Comparison of ENCODE assay signal across 8 mouse cellular contexts in genomic region chr13:40784202-40784771, GRCm38 (mm10). TPM values are rescaled to one million over a fixed set of nuclear protein-coding genes. Genes with fewer than 3 reads are reported as not detected.
A peak's percentile ranks its signal among the peaks of the same experiment; 100 is the strongest.
DNase-seq lines count a peak whose midpoint lies in the region; ATAC-seq lines count a peak whose summit lies in the region.

No protein-coding gene starts in this region.

- intact Hi-C loops in left cerebral cortex, postnatal 14 days (cut with DNase I): loop anchor here (5.0 kb wide), 1 partner anchor 453 kb away; no protein-coding TSS in a partner anchor

- no peaks in the 10 kb centered on the region for H3K36me3 ChIP-seq in embryonic facial prominence, embryonic 11.5 days (replicated peaks; ENCODE audit: control insufficient read depth, insufficient read depth, low read depth, low read length)
- H3K36me3 ChIP-seq in embryonic facial prominence, embryonic 10.5 days (replicated peaks): no peaks in the 10 kb centered on the region

- no peak overlapping the region for H3K27ac ChIP-seq in embryonic facial prominence, embryonic 11.5 days (replicated peaks; ENCODE audit: low read depth, low read length)
- H3K27ac ChIP-seq in embryonic facial prominence, embryonic 10.5 days (replicated peaks): no peak overlapping the region

- WGBS in embryonic facial prominence, embryonic 11.5 days: 51% methylated on average over 8 of the region's 8 CpGs
- 48% methylated on average over 8 of the region's 8 CpGs for WGBS in embryonic facial prominence, embryonic 10.5 days

- no peak overlapping the region for H3K4me3 ChIP-seq in embryonic facial prominence, embryonic 11.5 days (ENCODE audit: low read depth, low read length)
- no peak overlapping the region for H3K4me3 ChIP-seq in embryonic facial prominence, embryonic 10.5 days

- no peak for ATAC-seq in embryonic facial prominence, embryonic 11.5 days (replicated peaks; ENCODE audit: insufficient number of reproducible peaks, low FRiP score, low TSS enrichment, low read depth)

- H3K9me3 ChIP-seq in embryonic facial prominence, embryonic 11.5 days (replicated peaks; ENCODE audit: control insufficient read depth, low read length): no peaks in the 10 kb centered on the region
- H3K9me3 ChIP-seq in embryonic facial prominence, embryonic 10.5 days: no peaks in the 10 kb centered on the region

- H3K9ac ChIP-seq in embryonic facial prominence, embryonic 11.5 days (replicated peaks; ENCODE audit: low read length): no peak overlapping the region

- H3K4me2 ChIP-seq in embryonic facial prominence, embryonic 11.5 days (ENCODE audit: low read depth, low read length): no peak overlapping the region

- no peaks in the 10 kb centered on the region for H3K27me3 ChIP-seq in embryonic facial prominence, embryonic 11.5 days (ENCODE audit: control insufficient read depth, insufficient read depth, low read length)
- H3K27me3 ChIP-seq in embryonic facial prominence, embryonic 10.5 days (replicated peaks; ENCODE audit: low read depth, poor library complexity, severe bottlenecking): no peaks in the 10 kb centered on the region

- DNase-seq in embryonic facial prominence, embryonic 11.5 days (ENCODE audit: low spot score): peak; percentile 74
- DNase-seq in embryonic facial prominence, embryonic 10.5 days (ENCODE audit: low spot score): no peak
- DNase-seq in left cerebral cortex, postnatal 14 days (ENCODE audit: low spot score in 2 of 2): peak; percentile 33 to 49
- DNase-seq in left cerebral cortex, adult 8-10 months (ENCODE audit: low spot score in 2 of 2): no peak
- peak; percentile 41 for DNase-seq in brain, adult 2 months (ENCODE audit: low read depth, low spot score)
- DNase-seq in lung, postnatal 25 days (ENCODE audit: low spot score): peak; percentile 16
- DNase-seq in urinary bladder, postnatal 14 days (ENCODE audit: low spot score): no peak
- no peak for DNase-seq in testis, postnatal 10 days (ENCODE audit: low spot score)

- no peaks in the 10 kb centered on the region for H3K4me1 ChIP-seq in embryonic facial prominence, embryonic 11.5 days (ENCODE audit: control insufficient read depth, insufficient read depth, low read length)
- H3K4me1 ChIP-seq in embryonic facial prominence, embryonic 10.5 days: no peaks in the 10 kb centered on the region

RNA-seq across cellular contexts. Expression of gene Tfap2a, which starts 46.1 kb away (rescaled TPM):
- polyA plus RNA-seq in embryonic facial prominence, embryonic 11.5 days (2014; fragmentation: Nextera tagmentation; extraction: Ambion mirVana): 7.7 and 8.4 TPM in 2 replicates
- 8.3 and 8.5 TPM in 2 replicates for polyA plus RNA-seq in embryonic facial prominence, embryonic 10.5 days (2016; fragmentation: Nextera tagmentation; extraction: Ambion mirVana)
- under 1 TPM; 0.44 TPM for total RNA-seq in left cerebral cortex, postnatal 14 days (2021)
- total RNA-seq in left cerebral cortex, adult 8-10 months (2022): 1 to 10 TPM in 1 of 4 experiments, under 1 TPM in 3; 0.58 to 1.1 (median 0.60) TPM

Comparison
In these comparisons a context has a peak if more than half of its experiments do, and no peak if none do; other contexts are left out.
1. DNase-seq: peak in embryonic facial prominence, embryonic 11.5 days (single experiment), left cerebral cortex, postnatal 14 days (2 of 2), brain, adult 2 months (single experiment) and lung, postnatal 25 days (single experiment); none in embryonic facial prominence, embryonic 10.5 days (single experiment), left cerebral cortex, adult 8-10 months (0 of 2), urinary bladder, postnatal 14 days (single experiment) and testis, postnatal 10 days (single experiment).